Mouse (Mus musculus) embryo, embryonic 10 days (tissue): Measurements from ENCODE around the gene Urm1.
"Not testable (repeated sequence)": the region's sequence is repeated elsewhere in the genome, so short reads cannot be mapped to it uniquely, and the experiment has no call there.

Source experiments
- DNase-seq: peaks from one replicate; pipeline ENCODE4 v3.0.0-alpha.2; 2015; ENCODE audit warnings: low spot score

Urm1 gene

GRCm38 (mm10) chr2:29820025-29820817 is at the start of gene Urm1:
Gene Urm1, plus strand, starts transcription at chr2:29820075.
- peak; percentile 88 for DNase-seq

DNA sequence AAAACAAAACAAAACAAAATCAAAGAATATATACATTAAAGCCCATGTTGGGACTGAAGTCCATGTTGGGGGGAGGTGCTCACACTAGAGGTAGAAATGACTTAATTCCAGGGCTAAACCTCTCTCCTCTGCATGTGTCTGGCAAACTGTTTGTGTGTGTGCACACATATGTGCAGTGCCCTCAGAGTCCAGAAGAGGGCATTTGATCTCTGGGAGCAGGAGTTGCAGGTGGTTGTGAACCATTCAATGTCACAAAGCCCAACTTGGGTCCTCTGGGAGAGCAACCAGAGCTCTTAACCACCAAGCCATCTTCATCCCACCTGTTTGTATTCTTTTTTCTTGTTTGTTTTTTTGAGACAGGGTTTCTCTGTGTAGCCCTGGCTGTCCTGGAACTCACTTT is 49.7 kb upstream of the Urm1 start:
- DNase-seq: no peak

DNA sequence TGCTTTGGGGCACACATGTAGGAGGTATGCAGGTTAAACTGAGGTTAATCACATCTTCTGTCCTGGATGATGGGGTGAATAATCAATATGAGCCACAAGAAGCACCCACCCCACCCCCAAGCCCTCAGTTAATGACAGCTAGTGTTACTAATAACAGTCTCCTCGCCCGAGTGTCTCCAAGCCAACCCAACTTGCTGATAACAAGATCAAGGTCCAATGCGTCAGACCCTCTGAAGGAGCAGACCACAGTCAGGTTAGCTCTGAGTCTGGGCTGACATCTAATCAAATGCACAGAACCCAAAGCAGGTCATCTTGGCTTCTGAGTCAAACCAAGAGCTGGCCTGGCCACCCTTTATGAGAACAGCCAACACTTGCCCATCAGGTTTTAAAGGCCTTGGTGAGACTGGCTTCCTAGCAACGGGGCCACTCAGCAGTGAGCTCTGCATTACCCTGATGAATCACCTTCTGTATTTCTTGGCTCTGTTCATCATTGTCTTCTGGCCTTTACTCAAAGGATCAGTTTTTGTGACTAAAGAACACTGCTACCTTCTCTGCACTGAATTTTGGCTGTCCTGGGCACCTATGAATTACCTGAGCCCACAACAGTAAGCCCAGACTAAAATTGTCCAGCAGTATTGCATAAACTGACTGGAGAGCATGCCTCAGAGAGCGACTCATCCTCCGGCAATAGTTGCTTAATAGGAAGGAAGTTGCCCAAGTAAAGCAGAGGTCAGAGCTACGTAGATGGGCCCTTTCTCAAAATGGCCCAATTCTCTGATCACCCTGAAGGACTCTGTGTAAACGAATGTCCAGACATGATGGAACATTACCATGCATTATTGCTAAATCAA is 48.0 kb upstream of the Urm1 start:
- DNase-seq: no peak

GRCm38 (mm10) chr2:29773323-29773722 is 46.6 kb upstream of the Urm1 start:
- DNase-seq: no peak

- not testable (repeated sequence) for DNase-seq
Observed at GRCm38 (mm10) chr2:29781256-29781655, 38.6 kb upstream of the Urm1 start.

DNA sequence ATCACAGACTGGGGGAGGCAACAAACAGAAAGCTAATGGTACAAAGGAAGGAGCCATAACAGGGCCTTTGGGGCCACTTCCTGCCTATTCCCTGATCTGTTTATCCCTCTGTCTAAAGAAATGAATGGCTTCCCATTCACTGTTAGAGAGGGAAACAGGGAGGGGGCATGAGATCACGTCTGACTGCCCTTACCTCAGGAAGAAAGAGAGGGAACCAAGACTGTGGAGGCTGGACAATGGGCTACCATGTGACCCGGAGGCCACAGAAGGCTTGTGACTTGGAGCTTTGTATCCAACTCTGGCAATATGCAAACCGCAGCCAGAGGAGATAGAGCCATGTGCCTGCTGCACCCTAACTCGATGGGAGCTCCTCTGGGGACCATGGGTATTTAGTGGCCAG is 35.6 kb upstream of the Urm1 start:
- peak; percentile 7 for DNase-seq

DNA sequence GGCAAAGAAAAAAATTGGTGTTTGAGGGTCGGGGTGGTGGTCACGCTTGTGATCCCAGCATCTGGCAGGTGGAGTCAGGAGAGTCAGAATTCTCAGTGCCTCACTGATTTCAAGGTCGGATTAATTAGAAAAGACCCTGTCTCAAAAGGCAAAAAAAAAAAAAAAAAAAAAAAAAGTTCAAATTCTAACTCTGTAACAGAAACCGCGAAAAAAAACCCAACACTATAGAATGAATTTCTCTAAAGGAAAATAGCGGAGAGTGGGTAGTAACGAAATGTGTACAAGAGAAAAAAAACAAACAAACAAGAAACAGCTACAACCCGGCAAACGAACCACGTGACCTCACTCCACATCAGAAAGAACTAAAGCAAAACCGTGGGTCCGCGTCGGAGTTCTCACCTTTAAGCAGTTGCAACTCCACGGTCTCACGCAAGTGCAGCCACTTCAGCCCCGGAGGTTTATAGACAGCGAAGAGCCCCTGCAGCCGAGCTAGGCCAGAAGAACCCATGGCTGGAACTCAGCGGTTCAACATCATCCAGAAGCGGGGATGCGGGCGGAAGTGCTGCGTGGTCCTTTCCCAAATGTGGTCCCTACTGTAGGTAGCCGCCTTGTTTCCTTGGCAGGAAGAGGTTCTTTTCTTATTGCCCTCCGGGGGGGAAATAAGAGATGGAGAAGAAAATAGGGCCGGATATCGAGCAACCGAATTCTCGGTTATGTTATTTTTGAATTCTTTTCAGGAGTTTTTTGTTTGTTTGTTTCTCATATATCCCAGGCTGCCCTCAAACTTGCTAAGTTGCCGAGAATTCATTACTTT is 32.6 kb upstream of the Urm1 start, which contains the start of gene Coq4:
Coq4 (plus strand) TSS at position 390 of the 814 bp plus-strand sequence.
- DNase-seq: peak; percentile 95

DNA sequence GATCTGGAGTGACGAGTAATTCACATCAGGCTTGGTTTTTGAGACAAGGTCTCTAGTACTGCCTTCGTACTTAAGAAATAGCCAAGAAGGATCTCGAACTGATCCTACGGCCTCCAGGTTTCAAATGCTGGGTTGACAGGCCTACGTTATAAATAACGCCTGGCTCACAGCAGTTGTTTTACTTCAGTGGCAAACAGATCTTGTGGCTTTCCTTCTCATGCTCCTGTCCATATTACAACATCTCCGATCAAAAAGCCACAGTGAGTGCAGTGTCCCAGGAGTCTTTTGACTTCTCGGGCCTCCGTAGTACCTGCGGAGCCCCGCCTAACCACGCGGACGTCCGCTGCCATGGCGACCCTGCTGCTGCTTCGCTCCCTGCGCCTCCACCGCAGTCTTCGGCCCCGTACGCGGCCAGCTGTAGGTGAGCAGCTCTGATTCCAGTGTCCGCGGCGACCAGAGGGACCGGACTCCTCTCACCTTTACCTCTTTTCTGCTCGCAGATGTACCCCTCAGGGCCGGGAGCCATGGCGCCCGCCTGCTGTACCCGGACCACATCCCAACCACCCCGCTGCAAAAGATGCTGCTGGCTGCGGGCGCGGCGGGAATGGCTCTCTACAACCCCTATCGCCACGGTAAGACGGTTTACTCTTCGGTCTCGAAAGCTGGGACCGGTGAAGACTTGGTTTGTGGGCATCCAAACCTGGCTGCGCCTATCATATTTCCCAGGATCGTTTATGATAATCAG is 31.8 kb upstream of the Urm1 start, which contains the start of gene Trub2:
Trub2 (minus strand) TSS at position 566 of the 745 bp plus-strand sequence.
- DNase-seq: peak; percentile 91

GRCm38 (mm10) chr2:29792772-29793487 is 26.9 kb upstream of the Urm1 start:
- DNase-seq: no peak

DNA sequence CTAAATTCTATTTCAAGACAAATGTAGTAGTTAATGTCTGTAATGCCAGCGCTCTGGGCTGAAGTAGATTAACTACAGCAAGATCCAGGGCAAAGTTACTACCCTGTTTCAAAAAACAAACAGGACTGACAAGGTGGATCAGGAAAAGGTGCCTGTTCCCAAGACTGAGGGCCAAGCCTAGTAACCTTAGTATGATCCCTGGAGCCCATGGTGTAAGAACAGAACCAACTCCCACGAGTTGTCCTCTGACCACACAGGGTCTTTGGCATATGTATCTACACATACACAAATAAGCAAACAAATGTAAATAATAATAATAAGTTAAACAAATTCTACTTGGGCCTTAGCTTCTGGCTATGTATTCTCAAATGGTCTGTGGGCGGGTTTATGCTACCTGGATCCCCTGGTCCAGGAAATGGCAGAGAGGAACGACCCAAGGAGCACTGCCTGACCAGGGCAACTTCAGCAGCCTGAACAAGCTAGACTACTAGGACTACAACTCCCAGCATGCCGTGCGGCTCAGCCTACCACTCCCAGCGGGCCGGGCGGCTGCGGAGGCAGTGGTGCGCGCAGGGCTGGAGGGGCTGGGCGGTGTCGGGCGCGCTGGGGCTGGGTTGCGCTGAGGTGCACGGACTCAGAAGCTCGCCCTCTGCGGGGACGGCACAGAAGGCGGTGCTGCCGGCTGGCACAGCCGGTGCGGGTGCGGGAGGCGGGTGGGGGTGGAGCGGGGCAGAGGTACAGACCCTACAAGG is 17.6 kb upstream of the Urm1 start, which contains the start of gene Slc27a4:
Slc27a4 (plus strand) TSS at position 560 of the 752 bp plus-strand sequence.
- DNase-seq: peak; percentile 99

- DNase-seq: peak; percentile 39
Observed at GRCm38 (mm10) chr2:29802827-29803201, 17.1 kb upstream of the Urm1 start.

DNA sequence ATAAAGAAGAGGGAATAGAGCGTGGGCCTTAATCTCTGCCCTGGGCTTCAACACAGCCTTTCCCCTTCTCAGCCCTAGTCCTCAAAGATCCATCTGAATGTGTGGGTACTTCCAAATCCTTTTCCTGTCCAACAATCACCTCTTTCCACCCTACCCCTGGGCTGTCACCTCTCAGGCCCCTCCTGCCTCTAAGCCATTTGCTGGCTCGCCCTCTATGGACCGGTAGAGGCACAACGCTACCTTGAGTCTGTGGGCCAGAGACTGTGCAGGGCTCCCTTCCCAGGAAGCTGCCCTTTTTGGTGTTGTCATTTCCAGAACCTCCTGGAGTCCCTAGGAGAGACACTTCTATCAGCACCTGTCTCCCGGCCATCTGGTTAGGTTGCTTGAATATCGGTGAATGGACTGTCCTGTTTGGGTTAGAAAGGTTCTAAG is 16.5 kb upstream of the Urm1 start:
- DNase-seq: peak; percentile 72

DNA sequence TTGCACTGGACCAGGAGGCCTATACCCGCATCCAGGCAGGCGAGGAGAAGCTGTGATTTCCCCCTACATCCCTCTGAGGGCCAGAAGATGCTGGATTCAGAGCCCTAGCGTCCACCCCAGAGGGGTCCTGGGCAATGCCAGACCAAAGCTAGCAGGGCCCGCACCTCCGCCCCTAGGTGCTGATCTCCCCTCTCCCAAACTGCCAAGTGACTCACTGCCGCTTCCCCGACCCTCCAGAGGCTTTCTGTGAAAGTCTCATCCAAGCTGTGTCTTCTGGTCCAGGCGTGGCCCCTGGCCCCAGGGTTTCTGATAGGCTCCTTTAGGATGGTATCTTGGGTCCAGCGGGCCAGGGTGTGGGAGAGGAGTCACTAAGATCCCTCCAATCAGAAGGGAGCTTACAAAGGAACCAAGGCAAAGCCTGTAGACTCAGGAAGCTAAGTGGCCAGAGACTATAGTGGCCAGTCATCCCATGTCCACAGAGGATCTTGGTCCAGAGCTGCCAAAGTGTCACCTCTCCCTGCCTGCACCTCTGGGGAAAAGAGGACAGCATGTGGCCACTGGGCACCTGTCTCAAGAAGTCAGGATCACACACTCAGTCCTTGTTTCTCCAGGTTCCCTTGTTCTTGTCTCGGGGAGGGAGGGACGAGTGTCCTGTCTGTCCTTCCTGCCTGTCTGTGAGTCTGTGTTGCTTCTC is 4.0 kb upstream of the Urm1 start:
- no peak for DNase-seq

DNA sequence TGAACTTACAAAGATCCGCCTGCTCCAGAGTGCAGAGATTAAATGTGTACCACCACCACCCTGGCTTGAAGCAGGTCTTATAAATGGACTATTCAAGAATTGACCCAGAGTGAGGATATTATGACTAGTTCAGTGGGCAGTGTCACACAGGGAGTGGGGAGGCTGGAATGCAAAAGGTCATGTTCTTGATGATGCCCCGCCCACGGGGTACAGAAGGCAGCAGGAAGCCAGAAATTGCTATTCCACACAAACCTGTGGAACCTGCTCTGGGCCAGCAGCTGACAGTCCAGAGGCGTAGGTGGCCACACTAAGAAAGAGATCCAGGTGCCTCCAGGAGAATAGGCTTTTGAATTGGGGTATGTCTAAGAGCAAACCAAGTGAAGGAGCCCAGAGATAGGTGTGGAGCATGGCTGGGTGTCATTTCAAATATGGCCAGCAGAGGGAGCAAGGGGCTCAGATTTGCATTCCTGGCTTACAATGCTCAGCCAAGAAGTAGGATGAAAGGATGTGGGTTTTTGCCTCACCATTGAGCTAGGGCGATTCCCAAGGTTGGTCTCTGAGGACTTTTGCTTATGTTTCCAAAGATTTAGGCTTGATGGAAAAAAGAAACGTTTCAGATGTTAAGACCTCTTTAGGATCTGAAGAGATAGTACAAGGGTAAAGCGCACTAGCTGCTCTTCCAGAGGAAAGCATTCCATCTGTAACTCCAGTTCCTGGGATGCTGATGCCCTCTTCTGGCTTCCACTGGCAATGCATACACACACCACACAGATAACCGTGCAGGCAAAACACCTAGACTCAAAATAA is 2.2 kb upstream of the Urm1 start:
- peak; percentile 88 for DNase-seq

- no peak for DNase-seq
Observed at GRCm38 (mm10) chr2:29819363-29819762, 512 bp upstream of the Urm1 start.

GRCm38 (mm10) chr2:29826318-29826925 is 6.5 kb downstream of the Urm1 start:
- peak; percentile 42 for DNase-seq

DNA sequence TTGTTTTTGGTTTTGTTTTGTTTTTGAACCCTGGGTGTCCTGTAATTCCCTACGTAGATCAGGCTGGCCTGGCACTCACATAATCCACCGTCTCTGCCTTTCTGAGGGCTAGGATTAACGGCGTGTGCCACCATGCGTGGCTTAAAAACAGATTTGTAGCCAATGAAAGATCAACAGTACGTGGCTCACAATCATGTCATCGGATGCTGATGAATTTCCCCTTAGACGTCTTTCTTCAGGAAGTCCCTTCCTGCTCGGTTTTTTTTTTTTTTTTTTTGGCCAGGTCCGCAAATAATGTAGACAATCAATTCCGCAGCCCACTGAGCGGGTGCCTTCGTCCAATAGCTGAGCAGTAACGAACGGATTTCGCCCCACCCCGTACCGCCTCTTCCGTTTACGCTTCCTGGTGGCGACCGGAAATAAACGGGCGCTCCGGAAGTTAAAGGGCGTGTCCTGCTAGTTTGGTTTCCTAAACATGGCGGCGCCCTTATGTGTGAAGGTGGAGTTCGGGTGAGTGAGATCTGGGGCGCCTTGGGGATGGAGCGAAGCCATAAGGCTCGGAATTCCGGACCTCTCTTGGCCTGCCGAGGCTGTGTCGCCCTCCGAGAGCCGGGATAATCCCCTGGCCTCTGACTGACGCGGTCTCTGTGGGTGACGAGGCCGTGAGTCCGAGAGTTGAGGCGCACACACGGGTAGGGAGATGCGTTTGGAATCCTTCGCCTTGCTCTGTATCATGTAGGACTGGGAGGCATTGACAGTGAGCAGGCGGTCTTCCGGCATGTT is 7.2 kb downstream of the Urm1 start:
- peak; percentile 99 for DNase-seq
